Mouse (Mus musculus) kidney, adult 2 months (tissue): Measurements from ENCODE around the gene Sesn2. TPM values are rescaled to one million over a fixed set of nuclear protein-coding genes. Genes with fewer than 3 reads are reported as not detected.

Experiments used
- DNase-seq: peaks from one replicate; pipeline ENCODE4 v3.0.0; 2021
- H3K27ac ChIP-seq: fragments of 200-500 bp; 2 replicates; pipeline ENCODE4 v1.5.1; 2012; ENCODE audit warnings: low read depth, low read length, control low read depth, inconsistent platforms; ENCODE audit not compliant: insufficient read depth
- H3K27me3 ChIP-seq: fragments of 200-500 bp; replicated peaks from 2 replicates; pipeline ENCODE4 v1.6.1; 2012; ENCODE audit warnings: mild to moderate bottlenecking, moderate library complexity, low read length, inconsistent platforms; ENCODE audit not compliant: control insufficient read depth, insufficient read depth
- H3K36me3 ChIP-seq: fragments of 200-500 bp; 2 replicates; pipeline ENCODE4 v1.6.1; 2012; ENCODE audit warnings: mild to moderate bottlenecking, moderate library complexity, low read length, inconsistent platforms; ENCODE audit not compliant: control insufficient read depth, insufficient read depth
- H3K4me1 ChIP-seq: fragments of 200-500 bp; 2 replicates; pipeline ENCODE4 v1.6.1; 2011; ENCODE audit warnings: low read length; ENCODE audit not compliant: control insufficient read depth, insufficient read depth
- H3K4me3 ChIP-seq: fragments of 200-500 bp; 2 replicates; pipeline ENCODE4 v1.5.1; 2011; ENCODE audit warnings: mild to moderate bottlenecking, low read depth, low read length, control low read depth; ENCODE audit not compliant: insufficient read depth
- CTCF ChIP-seq: fragments of 200-500 bp; conservative IDR thresholded peaks from 2 replicates; pipeline ENCODE4 v1.5.1; 2011; ENCODE audit warnings: low read depth, mild to moderate bottlenecking, control low read depth, low read length, moderate library complexity, mixed read lengths; ENCODE audit not compliant: insufficient read depth, insufficient read length
- POLR2A ChIP-seq: fragments of 200-500 bp; IDR thresholded peaks from one replicate; pipeline ENCODE4 v1.6.1; 2011; ENCODE audit warnings: low read depth, low read length, control low read depth
- WGBS: fragments of 180-500 bp; shearing (Covaris S2); methylation state at CpG from one replicate; pipeline ENCODE4 v1.1.7; 2018; 5-methylcytosine and 5-hydroxymethylcytosine counted together
- polyA plus RNA-seq: library from polyadenylated mRNA; depleted of rRNA; stranded (reverse); fragments of >200 nt; gene quantifications from 2 replicates; pipeline ENCODE4 v1.2.3, GENCODE M21; 2012

Sesn2 gene
- polyA plus RNA-seq, 1 experiment = 26.7 TPM

GRCm38 (mm10) chr4:132477833-132478232 is 32.5 kb downstream of the Sesn2 start:
- Histone ChIP-seq H3K4me1 (peaks cover 27% of the 10 kb centered on the region), H3K4me3 (no peak overlapping the region), H3K27me3 (no peaks in the 10 kb centered on the region), H3K27ac (peak overlapping the region; percentile 24; the same call in 1 of the 2 replicates), H3K36me3 (no peaks in the 10 kb centered on the region)
- 79% methylated on average over 8 of the region's 8 CpGs for WGBS
- TF ChIP-seq POLR2A (no peak), CTCF (no peak)
- DNase-seq = peak; percentile 72

- H3K27me3 ChIP-seq = no peaks in the 10 kb centered on the region
- H3K4me1 ChIP-seq = peaks cover 24% of the 10 kb centered on the region
- H3K27ac ChIP-seq = peak overlapping the region; percentile 82
- no peak overlapping the region for H3K4me3 ChIP-seq
- no peaks in the 10 kb centered on the region for H3K36me3 ChIP-seq
- TF ChIP-seq POLR2A (no peak), CTCF (no peak)
- peak; percentile 88 for DNase-seq
- 58% methylated on average over 13 of the region's 13 CpGs for WGBS
Measured at GRCm38 (mm10) chr4:132475895-132476878, 34.1 kb downstream of the Sesn2 start.

GRCm38 (mm10) chr4:132474631-132475030 is 35.7 kb downstream of the Sesn2 start:
- 29% methylated on average over 4 of the region's 4 CpGs for WGBS
- H3K27ac ChIP-seq = peak overlapping the region; percentile 72; the same call in 1 of the 2 replicates
- peak; percentile 97 for DNase-seq

GRCm38 (mm10) chr4:132473411-132473810 is 36.9 kb downstream of the Sesn2 start:
- no peak overlapping the region for H3K27ac ChIP-seq
- H3K4me3 ChIP-seq = no peak overlapping the region
- 92% methylated on average over 9 of the region's 9 CpGs for WGBS
- H3K27me3 ChIP-seq = no peaks in the 10 kb centered on the region
- TF ChIP-seq CTCF (no peak), POLR2A (no peak)
- peaks cover 34% of the 10 kb centered on the region for H3K4me1 ChIP-seq
- no peak for DNase-seq
- H3K36me3 ChIP-seq = no peaks in the 10 kb centered on the region

More at GRCm38 (mm10) chr4:132474631-132475030, 35.7 kb downstream of the Sesn2 start:
- no peaks in the 10 kb centered on the region for H3K36me3 ChIP-seq
- TF ChIP-seq POLR2A (no peak), CTCF (0 out of 2 replicates have a peak, but pooled peaks have one; percentile 27)
- H3K4me3 ChIP-seq = no peak overlapping the region
- H3K27me3 ChIP-seq = no peaks in the 10 kb centered on the region
- peaks cover 31% of the 10 kb centered on the region for H3K4me1 ChIP-seq

- no peak for TF ChIP-seq CTCF
- TF ChIP-seq POLR2A = no peak
- Histone ChIP-seq H3K4me3 (no peak overlapping the region), H3K27ac (peak overlapping the region; percentile 25), H3K36me3 (no peaks in the 10 kb centered on the region), H3K4me1 (peaks cover 21% of the 10 kb centered on the region), H3K27me3 (no peaks in the 10 kb centered on the region)
- WGBS = 5% methylated on average over 3 of the region's 3 CpGs
- DNase-seq = peak; percentile 90
Measured at GRCm38 (mm10) chr4:132469873-132470272, 40.4 kb downstream of the Sesn2 start.

GRCm38 (mm10) chr4:132464255-132464613 is 46.1 kb downstream of the Sesn2 start:
- Histone ChIP-seq H3K27ac (peak overlapping the region; percentile 56; the same call in 1 of the 2 replicates), H3K27me3 (no peaks in the 10 kb centered on the region), H3K36me3 (no peaks in the 10 kb centered on the region; the same call in 1 of the 2 replicates), H3K4me3 (no peak overlapping the region; the same call in 1 of the 2 replicates), H3K4me1 (peaks cover 10% of the 10 kb centered on the region; the same call in 1 of the 2 replicates)
- no peak for DNase-seq
- no peak for TF ChIP-seq POLR2A
- WGBS = 0% methylated on average over 5 of the region's 5 CpGs
